ENCODE assay signal across 8 mouse cellular contexts in the genomic region with DNA sequence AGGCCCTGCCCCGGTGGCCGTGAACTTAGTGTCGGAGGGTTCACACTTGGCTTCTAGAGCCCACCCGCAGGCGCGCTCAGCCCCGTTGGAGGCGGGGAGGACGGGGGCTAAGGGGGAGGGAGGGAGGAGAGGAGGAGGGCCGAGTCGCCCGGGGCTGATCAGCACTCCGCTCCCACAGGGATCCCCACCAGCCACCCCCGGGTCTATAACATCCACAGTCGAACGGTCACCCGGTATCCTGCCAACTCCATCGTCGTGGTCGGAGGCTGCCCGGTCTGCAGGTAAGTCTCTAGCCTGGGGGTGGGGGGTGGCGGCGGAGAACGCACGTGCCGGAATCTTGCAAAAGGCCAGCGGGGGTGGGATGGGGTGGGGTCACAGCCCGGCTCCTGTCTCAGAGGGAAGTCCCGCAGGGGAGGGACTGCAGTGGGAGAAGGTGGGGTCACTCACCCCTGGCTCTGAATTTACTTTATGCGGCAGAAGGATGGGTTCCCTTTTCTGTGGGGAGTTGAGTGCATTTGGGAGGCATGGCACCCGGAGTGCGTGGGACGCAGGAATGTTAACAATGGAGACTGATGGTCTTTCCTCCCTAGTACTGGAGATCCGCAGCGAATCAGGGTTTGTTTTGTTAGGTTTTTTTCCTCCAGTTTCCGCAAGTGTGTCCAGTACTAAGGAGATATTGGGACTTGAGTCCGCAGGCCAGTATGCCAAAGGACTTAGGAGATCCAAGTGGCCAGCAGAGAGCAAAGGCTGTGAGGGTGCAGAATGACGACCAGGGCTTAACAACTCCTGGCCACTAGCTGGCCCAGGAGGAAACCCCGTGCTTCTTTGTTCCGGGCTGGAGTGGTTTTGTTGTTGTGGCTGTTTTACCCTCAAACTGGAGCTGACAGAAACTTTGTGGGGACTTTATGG. TPM values are rescaled to one million over a fixed set of nuclear protein-coding genes. Genes with fewer than 3 reads are reported as not detected.
A peak's percentile ranks its signal among the peaks of the same experiment; 100 is the strongest.
DNase-seq lines count a peak whose midpoint lies in the region; ATAC-seq and TF ChIP-seq lines count a peak whose summit lies in the region.

No protein-coding gene starts in this region.

- H3K4me2 ChIP-seq in forebrain, embryonic 12.5 days, result peak overlapping the region; percentile 85

- peaks cover 10% of the 10 kb centered on the region for H3K4me1 ChIP-seq in ES-Bruce4 (ENCODE audit: control insufficient read depth, insufficient read depth, low read length)
- peaks cover 52% of the 10 kb centered on the region for H3K4me1 ChIP-seq in forebrain, embryonic 12.5 days

- TF ChIP-seq EP300 in ES-Bruce4 (IDR thresholded peaks at IDR 0.05; ENCODE audit: insufficient read depth, low read depth, low read length), result no peak

- peak overlapping the region; percentile 97 for H3K9ac ChIP-seq in ES-Bruce4 (ENCODE audit: low read depth, poor library complexity, severe bottlenecking)
- H3K9ac ChIP-seq in forebrain, embryonic 12.5 days, result peak overlapping the region; percentile 99

- no peaks in the 10 kb centered on the region for H3K9me3 ChIP-seq in ES-Bruce4 (replicated peaks; ENCODE audit: control insufficient read depth, insufficient read depth, low read length, poor library complexity, severe bottlenecking)
- H3K9me3 ChIP-seq in forebrain, embryonic 12.5 days, result no peaks in the 10 kb centered on the region

- no peaks in the 10 kb centered on the region for H3K36me3 ChIP-seq in ES-Bruce4 (ENCODE audit: control insufficient read depth, insufficient read depth, low read length, poor library complexity, severe bottlenecking)
- peaks cover 16% of the 10 kb centered on the region for H3K36me3 ChIP-seq in forebrain, embryonic 12.5 days (replicated peaks)

- intact Hi-C loops in heart, postnatal 25 days (cut with DNase I), result loop anchor here (2.0 kb wide), 1 partner anchor 29 kb away; no protein-coding TSS in a partner anchor

- under 1% methylated on average over 33 of the region's 40 CpGs for WGBS in forebrain, embryonic 12.5 days

- no peak overlapping the region for H3K27ac ChIP-seq in ES-Bruce4 (ENCODE audit: insufficient read depth, low read length)
- peak overlapping the region; percentile 88 for H3K27ac ChIP-seq in forebrain, embryonic 12.5 days
- H3K27ac ChIP-seq in layer of hippocampus, adult 2 months, result peak overlapping the region; percentile 94

- no peak for TF ChIP-seq POLR2A in ES-Bruce4 (IDR thresholded peaks at IDR 0.05; ENCODE audit: insufficient read depth, low read length)

- peak; percentile 58 for DNase-seq in brain, adult 2 months (ENCODE audit: low read depth, low spot score)
- peak; percentile 55 for DNase-seq in heart, postnatal 25 days (ENCODE audit: low spot score)
- peak in 1 of 2 experiments; percentile 33 for DNase-seq in layer of hippocampus, adult 2 months (ENCODE audit: low spot score in 2 of 2)
- peak; percentile 71 for DNase-seq in lung, postnatal 25 days (ENCODE audit: low spot score)
- peak; percentile 49 for DNase-seq in ovary, postnatal 14 days (ENCODE audit: low spot score)
- DNase-seq in thymus, postnatal 14 days, result peak; percentile 55

- TF ChIP-seq CTCF in ES-Bruce4 (IDR thresholded peaks at IDR 0.05; ENCODE audit: low read depth, low read length), result no peak
- TF ChIP-seq CTCF in layer of hippocampus, adult 2 months (conservative IDR thresholded peaks at IDR 0.05), result 0 out of 2 replicates have a peak, but pooled peaks have one; percentile 23

- ATAC-seq in forebrain, embryonic 12.5 days (ENCODE audit: low FRiP score), result peak; percentile 66

- peak overlapping the region; percentile 89 for H3K4me3 ChIP-seq in ES-Bruce4 (ENCODE audit: low read depth, low read length)
- peak overlapping the region; percentile 98 for H3K4me3 ChIP-seq in forebrain, embryonic 12.5 days (replicated peaks)
- peak overlapping the region; percentile 82 for H3K4me3 ChIP-seq in layer of hippocampus, adult 2 months

- no peaks in the 10 kb centered on the region for H3K27me3 ChIP-seq in ES-Bruce4 (ENCODE audit: control insufficient read depth, insufficient read depth, low read length, poor library complexity, severe bottlenecking)
- no peaks in the 10 kb centered on the region for H3K27me3 ChIP-seq in forebrain, embryonic 12.5 days

RNA-seq across cellular contexts. Expression of a gene that starts 11.6 kb away (rescaled TPM):
- polyA plus RNA-seq in ES-Bruce4 (2011; ENCODE audit: insufficient read depth, insufficient read length, low read depth, missing spikeins), result 77.9 and 82.6 TPM in 2 replicates
- 126 and 139 TPM in 2 replicates for polyA plus RNA-seq in forebrain, embryonic 12.5 days (2016; fragmentation: Nextera tagmentation; extraction: Ambion mirVana)
- 100 to 1,000 TPM; 114 to 130 TPM for total RNA-seq in heart, postnatal 25 days (2021)
- total RNA-seq in layer of hippocampus, adult 2 months (2021), result 10 to 100 TPM; 64.7 to 65.3 TPM

RNA-seq across cellular contexts. Expression of a gene that starts 32.5 kb away (rescaled TPM):
- polyA plus RNA-seq in ES-Bruce4 (2011; ENCODE audit: insufficient read depth, insufficient read length, low read depth, missing spikeins), result 10.7 and 11.6 TPM in 2 replicates
- polyA plus RNA-seq in forebrain, embryonic 12.5 days (2016; fragmentation: Nextera tagmentation; extraction: Ambion mirVana), result 31.7 and 32.3 TPM in 2 replicates
- total RNA-seq in heart, postnatal 25 days (2021), result 10 to 100 TPM; 23.0 to 24.9 TPM
- 100 to 1,000 TPM; 107 to 115 TPM for total RNA-seq in layer of hippocampus, adult 2 months (2021)

Comparison
In these comparisons a context has a peak if more than half of its experiments do, and no peak if none do; other contexts are left out.
1. RNA of a gene that starts 32.5 kb away (total RNA-seq): 107 to 115 TPM in layer of hippocampus, adult 2 months; 23.0 to 24.9 TPM in heart, postnatal 25 days; every median in the first group is over 4 times any median in the second.
2. Peak in every context shown above with its lines, with median percentiles within 50 percentile points of each other: H3K4me3 ChIP-seq.